Mouse (Mus musculus) urinary bladder, postnatal 36 days (tissue): ENCODE data around the gene Obox5.
"Not testable (repeated sequence)": the region's sequence is repeated elsewhere in the genome, so short reads cannot be mapped to it uniquely, and the experiment has no call there.

Source experiments
- DNase-seq, 2 experiments: peaks; one replicate each; pipeline ENCODE4 v3.0.0; 2022; ENCODE audit warnings: low spot score in 2 of 2, mixed read lengths in 1 of 2

The Obox5 gene

DNA sequence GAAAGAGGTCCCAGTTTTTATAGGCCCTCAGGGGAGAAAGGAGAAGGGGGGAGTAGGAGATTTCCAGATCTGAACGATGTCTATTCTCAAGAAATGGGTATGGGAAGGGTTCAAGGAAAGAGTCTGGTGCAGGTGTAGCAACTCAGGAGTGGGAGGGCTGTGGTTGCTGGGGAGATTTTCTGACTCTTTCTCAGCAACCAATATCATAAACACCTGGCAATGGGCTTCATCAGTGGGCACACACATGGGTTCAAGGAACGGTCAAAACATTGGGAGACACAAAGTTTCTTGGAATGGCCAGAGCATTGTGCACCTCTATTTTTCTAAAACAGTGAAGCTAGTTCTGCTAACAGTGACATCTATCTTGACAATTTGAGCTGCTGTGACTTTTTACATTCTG, at the start of gene Obox5:
Obox5 (plus strand) TSS at position 301 of the 400 bp plus-strand sequence.
- DNase-seq = not testable (repeated sequence)

DNA sequence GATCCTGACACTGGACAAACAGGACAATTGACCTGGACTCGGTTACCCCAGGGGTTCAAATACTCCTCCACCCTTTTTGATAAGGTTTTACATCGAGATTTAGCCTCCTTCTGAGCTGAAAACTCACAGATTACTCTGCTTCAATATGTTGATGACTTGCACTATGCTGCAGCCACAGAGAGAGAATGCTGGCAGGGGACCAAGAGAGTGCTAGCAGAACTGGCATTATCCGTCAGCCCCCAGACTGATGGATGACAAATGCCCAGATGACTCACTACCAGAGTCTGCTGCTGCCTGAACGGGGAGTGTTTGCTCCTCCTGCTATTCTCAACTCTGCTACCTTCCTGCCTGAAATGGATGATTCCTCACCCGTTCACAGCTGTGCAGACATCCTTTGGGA, 635 bp upstream of the Obox5 start:
- not testable (repeated sequence) for DNase-seq
